ENCODE assay signal across 7 mouse cellular contexts in genomic region chr17:10390232-10391172, GRCm38 (mm10).
DNase-seq lines count a peak whose midpoint lies in the region; ATAC-seq and TF ChIP-seq lines count a peak whose summit lies in the region.

No protein-coding gene starts in this region.

- H3K4me3 ChIP-seq in embryonic facial prominence, embryonic 11.5 days (ENCODE audit: low read depth, low read length) = no peak overlapping the region
- peak overlapping the region; percentile 23 for H3K4me3 ChIP-seq in heart, embryonic 10.5 days
- H3K4me3 ChIP-seq in myocyte = no peak overlapping the region

- no peaks in the 10 kb centered on the region for H3K36me3 ChIP-seq in embryonic facial prominence, embryonic 11.5 days (replicated peaks; ENCODE audit: control insufficient read depth, insufficient read depth, low read depth, low read length)
- H3K36me3 ChIP-seq in heart, embryonic 10.5 days = no peaks in the 10 kb centered on the region
- H3K36me3 ChIP-seq in myocyte (ENCODE audit: control insufficient read depth, insufficient read depth) = no peaks in the 10 kb centered on the region

- no peak overlapping the region for H3K4me2 ChIP-seq in embryonic facial prominence, embryonic 11.5 days (ENCODE audit: low read depth, low read length)
- H3K4me2 ChIP-seq in myocyte (ENCODE audit: low read depth) = peak overlapping the region; percentile 71

- no peaks in the 10 kb centered on the region for H3K27me3 ChIP-seq in embryonic facial prominence, embryonic 11.5 days (ENCODE audit: control insufficient read depth, insufficient read depth, low read length)
- no peaks in the 10 kb centered on the region for H3K27me3 ChIP-seq in heart, embryonic 10.5 days (ENCODE audit: insufficient read depth, poor library complexity, severe bottlenecking)
- H3K27me3 ChIP-seq in myocyte (ENCODE audit: control insufficient read depth, insufficient read depth, insufficient read length) = no peaks in the 10 kb centered on the region

- H3K4me1 ChIP-seq in embryonic facial prominence, embryonic 11.5 days (ENCODE audit: control insufficient read depth, insufficient read depth, low read length) = no peaks in the 10 kb centered on the region
- H3K4me1 ChIP-seq in heart, embryonic 10.5 days = peaks cover 69% of the 10 kb centered on the region

- ATAC-seq in embryonic facial prominence, embryonic 11.5 days (replicated peaks; ENCODE audit: insufficient number of reproducible peaks, low FRiP score, low TSS enrichment, low read depth) = peak; percentile 85
- ATAC-seq in monocyte, adult 5-6 weeks (replicated peaks; ENCODE audit: insufficient number of reproducible peaks, low FRiP score, low TSS enrichment, poor library complexity, severe bottlenecking) = no peak

- no peak for TF ChIP-seq POLR2A in brain, embryonic 14.5 days (IDR thresholded peaks at IDR 0.05; ENCODE audit: borderline replicate concordance, extremely low read depth, insufficient read depth, insufficient read length, poor library complexity, severe bottlenecking)
- peak; percentile 67 for TF ChIP-seq POLR2A in myocyte (IDR thresholded peaks at IDR 0.05; ENCODE audit: insufficient read length, low read depth)

- no peak for TF ChIP-seq CTCF in brain, embryonic 14.5 days (IDR thresholded peaks at IDR 0.05; ENCODE audit: borderline replicate concordance, extremely low read depth, insufficient read depth, insufficient read length)

- H3ac ChIP-seq in myocyte (ENCODE audit: control insufficient read depth, insufficient read length) = no peak overlapping the region

- peak overlapping the region; percentile 65 for H3K27ac ChIP-seq in embryonic facial prominence, embryonic 11.5 days (replicated peaks; ENCODE audit: low read depth, low read length)
- H3K27ac ChIP-seq in heart, embryonic 10.5 days = peak overlapping the region; percentile 94

- WGBS in embryonic facial prominence, embryonic 11.5 days = 26% methylated on average over 19 of the region's 19 CpGs
- WGBS in heart, embryonic 10.5 days = 16% methylated on average over 19 of the region's 19 CpGs

- peak overlapping the region; percentile 32 for H3K9ac ChIP-seq in embryonic facial prominence, embryonic 11.5 days (replicated peaks; ENCODE audit: low read length)

- H3K9me3 ChIP-seq in embryonic facial prominence, embryonic 11.5 days (replicated peaks; ENCODE audit: control insufficient read depth, low read length) = no peaks in the 10 kb centered on the region
- H3K9me3 ChIP-seq in heart, embryonic 10.5 days = no peaks in the 10 kb centered on the region

- H3K79me2 ChIP-seq in myocyte (ENCODE audit: control insufficient read depth, insufficient read depth) = no peaks in the 10 kb centered on the region

- DNase-seq in brain, embryonic 14.5 days (ENCODE audit: low read depth) = peak; percentile 70
- DNase-seq in embryonic facial prominence, embryonic 11.5 days (ENCODE audit: low spot score) = peak; percentile 61
- peak; percentile 92 for DNase-seq in heart, embryonic 10.5 days (ENCODE audit: low spot score)
- DNase-seq in kidney, adult 9 months = peak; percentile 78
- DNase-seq in liver = peak; percentile 22

TF ChIP-seq in myocyte, 11 proteins besides CTCF, POLR2A, EP300 and RAD21:
- TF ChIP-seq USF1 (IDR thresholded peaks at IDR 0.05; ENCODE audit: low read depth) (peak; percentile 59), POLR2AphosphoS2 (IDR thresholded peaks at IDR 0.05; ENCODE audit: insufficient read length, low read depth) (peak; percentile 27), TCF12 (IDR thresholded peaks at IDR 0.05; ENCODE audit: insufficient read depth, poor library complexity, severe bottlenecking) (peak; percentile 32), MAX (IDR thresholded peaks at IDR 0.05; ENCODE audit: low read depth) (no peak), MYOD1 (IDR thresholded peaks at IDR 0.05; ENCODE audit: control insufficient read depth in 1 of 3, insufficient read length in 2 of 3, low read depth in 2 of 3) (peak; percentile 51 to 81 (median 77)), MYOG (IDR thresholded peaks at IDR 0.05; ENCODE audit: control insufficient read depth in 1 of 3, insufficient read depth in 1 of 3, insufficient read length in 2 of 3, low read depth in 2 of 3) (peak; percentile 83 to 91 (median 90))
TF ChIP-seq in myocyte: peak in this region for 5.

Comparison
In these comparisons a context has a peak if more than half of its experiments do, and no peak if none do; other contexts are left out.
1. DNase-seq: peak in every context shown above with its lines; median percentile 92 in heart, embryonic 10.5 days; 78 in kidney, adult 9 months; 70 in brain, embryonic 14.5 days; 61 in embryonic facial prominence, embryonic 11.5 days; 22 in liver.